Mouse (Mus musculus) intestine, embryonic 15.5 days (tissue): Measurements from ENCODE around the gene Cntn1. TPM values are rescaled to one million over a fixed set of nuclear protein-coding genes. Genes with fewer than 3 reads are reported as not detected.
"Not testable (repeated sequence)": the region's sequence is repeated elsewhere in the genome, so short reads cannot be mapped to it uniquely, and the experiment has no call there.

Experiments
- ATAC-seq: fragments of 200-750 bp; cut with Nextera tagmentation; 2 replicates; pipeline ENCODE4 v1.8.0; 2017; ENCODE audit warnings: moderate TSS enrichment, moderate library complexity
- H3K27ac ChIP-seq: fragments of 300-500 bp; sonication (generic); 2 replicates; pipeline ENCODE4 v1.5.1; 2015; ENCODE audit warnings: mild to moderate bottlenecking, inconsistent platforms
- H3K27me3 ChIP-seq: fragments of 300-500 bp; sonication (generic); replicated peaks from 2 replicates; pipeline ENCODE4 v1.6.1; 2015; ENCODE audit warnings: inconsistent platforms
- H3K36me3 ChIP-seq: fragments of 300-500 bp; sonication (generic); 2 replicates; pipeline ENCODE4 v1.6.1; 2015; ENCODE audit warnings: inconsistent platforms
- H3K4me1 ChIP-seq: fragments of 300-500 bp; sonication (generic); replicated peaks from 2 replicates; pipeline ENCODE4 v1.6.1; 2015; ENCODE audit warnings: inconsistent platforms
- H3K4me2 ChIP-seq: fragments of 300-500 bp; sonication (generic); replicated peaks from 2 replicates; pipeline ENCODE4 v1.6.1; 2015; ENCODE audit warnings: mild to moderate bottlenecking, inconsistent platforms
- H3K4me3 ChIP-seq: fragments of 300-500 bp; sonication (generic); replicated peaks from 2 replicates; pipeline ENCODE4 v1.5.1; 2015; ENCODE audit warnings: inconsistent platforms
- H3K9ac ChIP-seq: fragments of 300-500 bp; sonication (generic); 2 replicates; pipeline ENCODE4 v1.6.1; 2015; ENCODE audit warnings: inconsistent platforms
- H3K9me3 ChIP-seq: fragments of 300-500 bp; sonication (generic); 2 replicates; pipeline ENCODE4 v1.6.1; 2016; ENCODE audit warnings: inconsistent platforms
- WGBS: fragments of 180-500 bp; shearing (Covaris S2); methylation state at CpG from one replicate; pipeline ENCODE4 v1.1.7; 2015; 5-methylcytosine and 5-hydroxymethylcytosine counted together
- polyA plus RNA-seq: library from polyadenylated mRNA; unstranded; fragments of >200 nt; fragmentation: Nextera tagmentation; extraction: Ambion mirVana; gene quantifications from 2 replicates; pipeline ENCODE4 v1.2.1, GENCODE M21; 2015

Cntn1 gene
- polyA plus RNA-seq, 1 experiment from 2014 or later: 1.8 TPM

GRCm38 (mm10) chr15:92287616-92288015 lies 236.7 kb downstream of the Cntn1 start:
- H3K27ac ChIP-seq: no peak overlapping the region
- H3K27me3 ChIP-seq: no peaks in the 10 kb centered on the region
- no peak overlapping the region for H3K4me2 ChIP-seq
- H3K9me3 ChIP-seq: no peaks in the 10 kb centered on the region
- H3K36me3 ChIP-seq: no peaks in the 10 kb centered on the region
- no peak for ATAC-seq
- H3K4me1 ChIP-seq: no peaks in the 10 kb centered on the region
- H3K4me3 ChIP-seq: no peak overlapping the region
- H3K9ac ChIP-seq: no peak overlapping the region
- 85% methylated on average over 4 of the region's 4 CpGs for WGBS

GRCm38 (mm10) chr15:92296479-92296878 lies 245.5 kb downstream of the Cntn1 start:
- no peak overlapping the region for H3K27ac ChIP-seq
- H3K4me1 ChIP-seq: no peaks in the 10 kb centered on the region
- 84% methylated on average over 3 of the region's 3 CpGs for WGBS
- no peaks in the 10 kb centered on the region for H3K36me3 ChIP-seq
- H3K4me2 ChIP-seq: no peak overlapping the region
- H3K27me3 ChIP-seq: no peaks in the 10 kb centered on the region
- no peak for ATAC-seq
- H3K4me3 ChIP-seq: no peak overlapping the region
- H3K9ac ChIP-seq: no peak overlapping the region
- H3K9me3 ChIP-seq: no peaks in the 10 kb centered on the region

- ATAC-seq: no peak
- no peaks in the 10 kb centered on the region for H3K4me1 ChIP-seq
- H3K27me3 ChIP-seq: no peaks in the 10 kb centered on the region
- no peak overlapping the region for H3K9ac ChIP-seq
- H3K9me3 ChIP-seq: no peaks in the 10 kb centered on the region
- H3K4me2 ChIP-seq: no peak overlapping the region
- no peaks in the 10 kb centered on the region for H3K36me3 ChIP-seq
- no peak overlapping the region for H3K27ac ChIP-seq
- H3K4me3 ChIP-seq: no peak overlapping the region
- WGBS: 84% methylated on average over 6 of the region's 6 CpGs
Measured at GRCm38 (mm10) chr15:92302796-92303195, 251.8 kb downstream of the Cntn1 start.

GRCm38 (mm10) chr15:92304221-92304620 lies 253.3 kb downstream of the Cntn1 start:
- ATAC-seq: no peak
- no peaks in the 10 kb centered on the region for H3K36me3 ChIP-seq
- H3K4me3 ChIP-seq: no peak overlapping the region
- H3K27ac ChIP-seq: no peak overlapping the region
- H3K4me2 ChIP-seq: no peak overlapping the region
- H3K27me3 ChIP-seq: no peaks in the 10 kb centered on the region
- no peak overlapping the region for H3K9ac ChIP-seq
- no peaks in the 10 kb centered on the region for H3K4me1 ChIP-seq
- WGBS: 72% methylated on average over 5 of the region's 5 CpGs
- no peaks in the 10 kb centered on the region for H3K9me3 ChIP-seq

- Histone ChIP-seq H3K4me3 (no peak overlapping the region), H3K27ac (no peak overlapping the region), H3K9ac (no peak overlapping the region), H3K4me2 (no peak overlapping the region), H3K4me1 (no peaks in the 10 kb centered on the region), H3K36me3 (no peaks in the 10 kb centered on the region), H3K9me3 (no peaks in the 10 kb centered on the region), H3K27me3 (no peaks in the 10 kb centered on the region)
- WGBS: 83% methylated on average over 6 of the region's 6 CpGs
- no peak for ATAC-seq
Measured at GRCm38 (mm10) chr15:92321959-92322358, 271.0 kb downstream of the Cntn1 start.

GRCm38 (mm10) chr15:92327111-92327510 lies 276.1 kb downstream of the Cntn1 start:
- ATAC-seq: no peak
- 76% methylated on average over 7 of the region's 7 CpGs for WGBS
- no peak overlapping the region for H3K27ac ChIP-seq

GRCm38 (mm10) chr15:92340253-92340652 lies 289.3 kb downstream of the Cntn1 start:
- no peaks in the 10 kb centered on the region for H3K27me3 ChIP-seq
- no peak for ATAC-seq
- H3K36me3 ChIP-seq: no peaks in the 10 kb centered on the region
- 81% methylated on average over 6 of the region's 6 CpGs for WGBS
- H3K27ac ChIP-seq: no peak overlapping the region
- no peak overlapping the region for H3K9ac ChIP-seq
- H3K4me1 ChIP-seq: no peaks in the 10 kb centered on the region
- no peak overlapping the region for H3K4me2 ChIP-seq
- no peak overlapping the region for H3K4me3 ChIP-seq
- no peaks in the 10 kb centered on the region for H3K9me3 ChIP-seq

More at GRCm38 (mm10) chr15:92327111-92327510, 276.1 kb downstream of the Cntn1 start:
- no peaks in the 10 kb centered on the region for H3K9me3 ChIP-seq
- no peak overlapping the region for H3K4me3 ChIP-seq
- no peaks in the 10 kb centered on the region for H3K4me1 ChIP-seq
- no peak overlapping the region for H3K9ac ChIP-seq
- H3K27me3 ChIP-seq: no peaks in the 10 kb centered on the region
- H3K4me2 ChIP-seq: no peak overlapping the region
- no peaks in the 10 kb centered on the region for H3K36me3 ChIP-seq

- no peaks in the 10 kb centered on the region for H3K4me1 ChIP-seq
- H3K36me3 ChIP-seq: no peaks in the 10 kb centered on the region
- no peak overlapping the region for H3K27ac ChIP-seq
- no peak overlapping the region for H3K4me2 ChIP-seq
- WGBS: 81% methylated on average over 2 of the region's 2 CpGs
- no peak overlapping the region for H3K4me3 ChIP-seq
- ATAC-seq: no peak
- H3K27me3 ChIP-seq: no peaks in the 10 kb centered on the region
- H3K9me3 ChIP-seq: no peaks in the 10 kb centered on the region
- no peak overlapping the region for H3K9ac ChIP-seq
Measured at GRCm38 (mm10) chr15:92341424-92341823, 290.5 kb downstream of the Cntn1 start.

- Histone ChIP-seq H3K9ac (no peak overlapping the region), H3K36me3 (no peaks in the 10 kb centered on the region), H3K27me3 (no peaks in the 10 kb centered on the region), H3K4me1 (no peaks in the 10 kb centered on the region), H3K9me3 (no peaks in the 10 kb centered on the region), H3K27ac (no peak overlapping the region), H3K4me2 (no peak overlapping the region), H3K4me3 (peak overlapping the region; percentile 17)
- 76% methylated on average over 23 of the region's 23 CpGs for WGBS
- no peak for ATAC-seq
Measured at GRCm38 (mm10) chr15:92344136-92344869, 293.3 kb downstream of the Cntn1 start.

- WGBS: 42% methylated on average over 4 of the region's 4 CpGs
Measured at GRCm38 (mm10) chr15:92347426-92347825, 296.5 kb downstream of the Cntn1 start.

GRCm38 (mm10) chr15:92347902-92348301 lies 296.9 kb downstream of the Cntn1 start:
- Histone ChIP-seq H3K9ac (no peak overlapping the region), H3K4me1 (no peaks in the 10 kb centered on the region), H3K36me3 (no peaks in the 10 kb centered on the region), H3K9me3 (no peaks in the 10 kb centered on the region), H3K4me3 (no peak overlapping the region), H3K27me3 (no peaks in the 10 kb centered on the region), H3K27ac (no peak overlapping the region), H3K4me2 (no peak overlapping the region)
- WGBS: 23% methylated on average over 3 of the region's 3 CpGs
- no peak for ATAC-seq

More at GRCm38 (mm10) chr15:92347426-92347825, 296.5 kb downstream of the Cntn1 start:
- H3K36me3 ChIP-seq: no peaks in the 10 kb centered on the region
- no peaks in the 10 kb centered on the region for H3K9me3 ChIP-seq
- ATAC-seq: no peak
- H3K4me2 ChIP-seq: no peak overlapping the region
- H3K4me1 ChIP-seq: no peaks in the 10 kb centered on the region
- no peak overlapping the region for H3K4me3 ChIP-seq
- no peak overlapping the region for H3K27ac ChIP-seq
- H3K9ac ChIP-seq: no peak overlapping the region
- no peaks in the 10 kb centered on the region for H3K27me3 ChIP-seq

- not testable (repeated sequence) for ATAC-seq, H3K4me1 ChIP-seq, H3K4me3 ChIP-seq, H3K9me3 ChIP-seq, H3K4me2 ChIP-seq, H3K27ac ChIP-seq, H3K27me3 ChIP-seq, H3K9ac ChIP-seq, H3K36me3 ChIP-seq
Measured at GRCm38 (mm10) chr15:92348453-92348852, 297.5 kb downstream of the Cntn1 start.

- WGBS: 45% methylated on average over 6 of the region's 6 CpGs
- Histone ChIP-seq H3K4me2 (no peak overlapping the region), H3K27ac (no peak overlapping the region), H3K4me1 (no peaks in the 10 kb centered on the region), H3K27me3 (no peaks in the 10 kb centered on the region), H3K9me3 (no peaks in the 10 kb centered on the region), H3K36me3 (no peaks in the 10 kb centered on the region), H3K9ac (no peak overlapping the region), H3K4me3 (no peak overlapping the region)
- ATAC-seq: no peak
Measured at GRCm38 (mm10) chr15:92364153-92364552, 313.2 kb downstream of the Cntn1 start.
